Mouse (Mus musculus): ENCODE data around the gene Adamts17.

The Adamts17 gene

DNA sequence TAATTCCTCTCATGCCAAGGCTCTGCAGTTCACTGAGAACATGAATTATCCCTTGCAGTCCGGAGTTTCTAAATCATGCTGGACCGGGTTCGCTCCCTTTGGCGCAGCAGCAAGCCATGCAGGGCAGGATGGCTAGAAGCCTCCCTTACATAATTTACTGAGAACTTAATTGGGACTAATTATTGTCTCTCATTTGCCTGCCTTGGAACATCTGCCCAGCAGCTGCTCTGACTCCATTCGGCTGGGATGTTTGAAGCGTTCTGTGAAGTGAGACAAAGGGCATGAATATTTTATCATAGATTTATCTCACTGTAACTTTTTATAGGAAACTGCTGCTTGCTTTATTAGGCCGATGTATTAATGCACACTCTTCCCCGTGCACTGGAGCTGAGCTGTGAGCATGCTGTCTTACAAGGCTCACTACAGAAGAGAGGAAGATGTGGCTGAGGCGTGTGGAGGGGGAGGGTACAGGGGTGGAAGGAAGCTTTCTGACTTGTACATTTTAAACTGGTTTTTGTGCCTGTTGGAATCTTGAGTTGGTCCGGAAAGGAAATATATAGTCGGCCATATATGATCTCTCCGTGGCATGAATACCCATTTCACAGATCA, 271.1 kb downstream of the Adamts17 start:
- no peak for DNase-seq

DNA sequence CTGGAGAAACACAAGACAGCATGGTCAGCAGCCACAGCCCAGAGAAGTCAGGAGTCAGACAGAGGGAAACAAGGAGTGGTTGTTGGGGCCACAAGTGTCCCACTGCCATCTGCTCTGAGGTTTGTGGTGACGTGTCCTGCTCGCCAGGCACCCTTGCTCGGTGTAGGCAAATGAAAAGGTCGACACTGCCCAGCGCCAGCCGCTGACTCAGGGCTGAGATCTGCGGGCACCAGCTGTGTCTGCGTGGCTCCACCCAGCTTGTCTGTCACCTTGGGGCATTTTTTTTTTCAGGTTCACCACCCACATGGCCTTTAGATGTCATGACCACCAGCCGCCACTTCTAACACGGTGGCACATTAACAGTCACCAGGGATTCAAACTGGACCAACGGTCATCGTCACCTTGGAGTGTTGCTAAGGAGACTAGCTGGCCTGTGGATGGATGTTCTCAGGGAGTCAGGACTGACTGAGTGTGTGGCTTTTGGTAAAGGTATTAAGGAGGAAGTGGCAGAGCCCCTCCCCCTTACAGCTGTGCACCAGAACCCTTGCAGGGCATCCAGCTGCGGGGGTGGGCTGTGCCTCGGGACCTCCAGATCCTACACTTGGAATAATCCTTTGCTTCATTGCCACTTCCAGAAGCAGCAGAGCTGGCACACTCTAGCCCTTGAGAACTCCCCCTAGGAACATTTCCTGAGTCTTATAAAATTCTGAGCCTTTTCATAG, 273.1 kb downstream of the Adamts17 start:
- DNase-seq: no peak

- DNase-seq: no peak
Measured at GRCm38 (mm10) chr7:67114056-67114455, 274.5 kb downstream of the Adamts17 start.

DNA sequence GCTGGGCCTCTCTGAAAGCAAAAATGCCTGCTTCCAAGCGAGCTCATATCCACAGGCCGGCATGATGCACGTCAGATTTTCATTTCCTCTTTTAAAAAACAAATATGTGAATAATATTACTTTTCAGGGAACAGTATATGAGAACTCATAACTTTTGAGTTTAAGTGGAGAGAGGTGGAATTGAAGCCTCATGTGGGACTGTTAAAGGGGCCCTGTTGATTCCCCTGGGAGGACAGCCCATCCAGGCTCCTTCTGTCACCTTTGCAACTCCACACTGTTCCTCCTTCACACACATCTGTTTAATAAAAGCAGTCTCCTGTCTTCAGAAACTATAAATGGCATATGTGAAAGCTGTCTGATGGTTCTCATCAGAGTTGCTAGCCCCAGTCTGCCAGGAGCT, 275.5 kb downstream of the Adamts17 start:
- no peak for DNase-seq

DNA sequence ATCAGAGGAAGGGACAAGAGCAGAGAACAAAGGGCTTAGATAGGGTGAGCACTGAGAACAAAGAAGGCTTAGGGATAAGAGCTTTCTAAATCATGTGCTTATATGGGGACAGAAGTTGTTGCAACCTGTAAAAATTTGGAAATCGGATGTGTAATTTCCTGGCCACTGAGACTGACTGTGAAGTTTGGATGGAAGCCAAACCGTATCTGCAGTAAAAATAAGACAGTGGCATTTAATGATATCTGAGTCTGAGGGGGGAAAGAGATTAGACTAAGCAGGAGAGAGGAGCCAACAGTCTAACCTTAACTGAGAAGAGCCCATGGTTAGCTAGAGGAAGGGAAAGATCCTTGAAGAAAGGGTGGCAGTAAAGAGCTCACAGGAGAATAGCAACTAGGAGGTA, 295.6 kb downstream of the Adamts17 start:
- DNase-seq: no peak

GRCm38 (mm10) chr7:67142347-67143015, 302.9 kb downstream of the Adamts17 start:
- no peak for DNase-seq

GRCm38 (mm10) chr7:67145748-67146147, 306.2 kb downstream of the Adamts17 start:
- no peak for DNase-seq

DNA sequence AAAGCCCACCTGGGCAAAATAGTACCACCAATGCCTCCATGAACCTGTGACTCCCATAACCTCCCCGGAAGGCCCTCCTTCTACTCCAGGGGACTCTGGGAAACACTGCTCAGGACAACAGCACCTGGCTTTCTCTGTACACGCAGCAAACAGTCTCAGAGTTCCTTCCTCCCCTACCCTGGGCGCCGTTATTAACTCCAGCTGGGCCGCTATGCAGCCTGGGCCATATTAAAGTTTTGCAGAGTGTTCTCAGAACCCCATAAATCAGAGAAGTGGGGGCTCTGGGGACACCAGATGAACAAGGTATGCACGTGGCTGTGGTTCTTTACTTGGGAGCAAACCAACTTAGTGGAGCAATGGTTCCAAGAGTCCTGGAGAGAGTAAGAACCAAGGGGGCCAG, 306.6 kb downstream of the Adamts17 start:
- no peak for DNase-seq

DNA sequence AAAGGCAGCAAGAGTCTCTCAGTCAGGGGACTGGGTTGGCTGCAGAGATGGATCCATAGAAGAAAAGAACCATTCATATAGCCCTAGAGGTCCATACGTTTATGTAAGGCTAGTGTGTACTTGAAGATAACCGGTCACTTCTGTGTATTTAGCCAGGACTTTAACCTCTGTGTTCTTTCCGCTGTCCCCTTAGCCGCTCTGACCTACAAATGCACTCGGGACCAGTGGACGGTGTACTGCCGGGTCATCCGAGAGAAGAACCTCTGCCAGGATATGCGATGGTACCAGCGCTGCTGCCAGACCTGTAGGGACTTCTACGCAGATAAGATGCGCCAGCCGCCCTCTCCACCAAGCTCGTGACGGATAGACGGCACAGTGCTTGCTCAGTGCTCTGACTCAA, 310.2 kb downstream of the Adamts17 start:
- no peak for DNase-seq

GRCm38 (mm10) chr7:67152626-67153025, 313.1 kb downstream of the Adamts17 start:
- DNase-seq: no peak

DNA sequence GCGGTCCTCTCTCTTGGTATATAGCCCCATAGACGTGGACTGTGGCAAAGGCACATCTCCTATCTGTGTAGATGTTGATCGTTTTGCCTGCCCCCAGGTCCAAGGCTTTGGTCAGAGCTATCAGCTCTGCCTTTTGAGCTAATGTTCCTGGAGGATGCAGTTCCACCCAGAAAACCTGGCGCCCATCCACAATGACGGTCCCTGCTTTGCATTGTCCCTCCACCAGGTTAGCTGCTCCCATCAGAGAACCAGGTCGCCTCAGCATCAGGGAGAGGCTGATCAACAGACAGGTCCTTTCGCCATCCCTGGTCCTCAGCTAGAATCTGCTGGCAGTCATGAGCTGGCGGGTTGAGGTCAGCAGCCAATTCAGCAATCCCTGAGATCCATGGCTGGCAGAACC, 322.6 kb downstream of the Adamts17 start:
- no peak for DNase-seq

DNA sequence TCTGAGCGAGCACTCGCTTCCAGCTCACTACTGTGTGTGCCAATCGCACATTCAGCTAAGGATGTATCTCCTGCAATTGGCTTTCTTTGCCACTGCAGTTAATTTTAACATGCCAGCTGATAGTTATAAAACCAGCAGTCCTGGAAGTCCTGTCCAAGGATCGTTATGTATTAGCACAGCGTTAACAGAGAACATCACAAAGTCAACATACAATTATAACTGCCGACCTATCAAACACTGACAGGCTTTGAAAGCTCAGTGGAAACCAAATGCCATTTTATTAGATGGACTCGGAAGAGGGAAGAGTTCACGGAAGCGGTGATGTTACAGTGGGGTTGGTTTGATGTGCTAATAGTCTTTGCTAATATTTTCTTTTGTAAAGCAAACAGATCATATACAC, 328.8 kb downstream of the Adamts17 start:
- no peak for DNase-seq

- no peak for DNase-seq
Measured at GRCm38 (mm10) chr7:67168763-67169569, 329.4 kb downstream of the Adamts17 start.

GRCm38 (mm10) chr7:67173522-67174195, 334.1 kb downstream of the Adamts17 start:
- no peak for DNase-seq

GRCm38 (mm10) chr7:67183786-67184185, 344.3 kb downstream of the Adamts17 start:
- no peak for DNase-seq

GRCm38 (mm10) chr7:67199412-67199811, 359.9 kb downstream of the Adamts17 start:
- DNase-seq: peak; percentile 66
